Mouse (Mus musculus) CH12.LX (cell line): Measurements from ENCODE around the gene Pdzd2. TPM values are rescaled to one million over a fixed set of nuclear protein-coding genes. Genes with fewer than 3 reads are reported as not detected.

Experiments
- DNase-seq: peaks from one replicate; pipeline ENCODE4 v3.0.0-alpha.2; 2013; ENCODE audit errors: extremely low read depth
- H3K27ac ChIP-seq: 2 replicates; pipeline ENCODE4 v1.5.1; 2012; ENCODE audit warnings: low read depth, mild to moderate bottlenecking, control low read depth, moderate library complexity; ENCODE audit not compliant: insufficient read depth
- H3K27me3 ChIP-seq: replicated peaks from 2 replicates; pipeline ENCODE3; 2012; ENCODE audit warnings: inconsistent platforms
- H3K36me3 ChIP-seq, 2 experiments: replicated peaks in 1 of 2; 2 replicates each; pipeline versions ENCODE3 to v1.6.1; 2012; ENCODE audit warnings: inconsistent platforms in 1 of 2, low read length in 1 of 2, mild to moderate bottlenecking in 1 of 2, mixed read lengths in 1 of 2, moderate library complexity in 1 of 2; ENCODE audit not compliant: control insufficient read depth in 1 of 2, insufficient read depth in 1 of 2
- H3K4me1 ChIP-seq, 2 experiments: 2 replicates each; pipeline ENCODE4 v1.6.1; 2012; ENCODE audit warnings: inconsistent platforms in 1 of 2, moderate library complexity in 1 of 2; ENCODE audit not compliant: insufficient read depth in 2 of 2, control insufficient read depth in 1 of 2
- H3K4me2 ChIP-seq: 2 replicates; pipeline ENCODE4 v1.6.1; 2012; ENCODE audit warnings: low read depth, mild to moderate bottlenecking, control low read depth; ENCODE audit not compliant: poor library complexity, insufficient read depth, severe bottlenecking
- H3K4me3 ChIP-seq, 3 experiments: fragments of 150-350 bp in 1 of 3; sonication (generic) in 1 of 3; replicated peaks in 1 of 3; 2 replicates each; pipeline versions ENCODE3 to v1.5.1; 2011 to 2012; ENCODE audit warnings: low read depth in 2 of 3, low read length in 2 of 3, mild to moderate bottlenecking in 2 of 3, moderate library complexity in 2 of 3, control low read depth in 1 of 3, improper control_type of control experiment in 1 of 3, inconsistent platforms in 1 of 3, mixed read lengths in 1 of 3; ENCODE audit not compliant: poor library complexity in 1 of 3
- H3K79me2 ChIP-seq: replicated peaks from 2 replicates; pipeline ENCODE4 v1.6.1; 2012; ENCODE audit warnings: mild to moderate bottlenecking, moderate library complexity; ENCODE audit not compliant: control insufficient read depth, poor library complexity, insufficient read depth, severe bottlenecking; ENCODE audit errors: extremely low read depth
- H3K9ac ChIP-seq: 2 replicates; pipeline ENCODE4 v1.6.1; 2012; ENCODE audit warnings: low read depth, mild to moderate bottlenecking, control low read depth, moderate library complexity; ENCODE audit not compliant: insufficient read depth
- H3K9me3 ChIP-seq: replicated peaks from 2 replicates; pipeline ENCODE3; 2012; ENCODE audit warnings: low read length, inconsistent platforms, mixed read lengths
- EP300 ChIP-seq: IDR thresholded peaks from 2 replicates; pipeline ENCODE4 v1.6.1; 2011; ENCODE audit warnings: low read length, improper control_type of control experiment
- GABPA ChIP-seq: IDR thresholded peaks from 2 replicates; pipeline ENCODE4 v1.6.1; 2012; ENCODE audit warnings: low read depth, low read length, improper control_type of control experiment, inconsistent platforms; ENCODE audit not compliant: insufficient replicate concordance
- HCFC1 ChIP-seq: IDR thresholded peaks from 2 replicates; pipeline ENCODE4 v1.6.1; 2012; ENCODE audit warnings: low read depth, mild to moderate bottlenecking, inconsistent platforms, low read length, improper control_type of control experiment
- JUND ChIP-seq: conservative IDR thresholded peaks from 2 replicates; pipeline ENCODE4 v1.6.1; 2011; ENCODE audit warnings: low read depth, low read length, improper control_type of control experiment
- KAT2A ChIP-seq: IDR thresholded peaks from 2 replicates; pipeline ENCODE4 v1.6.1; 2012; ENCODE audit warnings: low read length, improper control_type of control experiment, inconsistent platforms; ENCODE audit not compliant: insufficient replicate concordance
- MAX ChIP-seq: IDR thresholded peaks from 2 replicates; pipeline ENCODE4 v1.6.1; 2011; ENCODE audit warnings: low read length, improper control_type of control experiment
- MAZ ChIP-seq: IDR thresholded peaks from 2 replicates; pipeline ENCODE4 v1.6.1; 2012; ENCODE audit warnings: low read depth, mild to moderate bottlenecking, inconsistent platforms, low read length, improper control_type of control experiment, moderate library complexity
- MEF2A ChIP-seq: IDR thresholded peaks from 2 replicates; pipeline ENCODE4 v1.6.1; 2014; ENCODE audit warnings: low read depth, mild to moderate bottlenecking, inconsistent platforms, low read length, improper control_type of control experiment, borderline replicate concordance
- MYC ChIP-seq: IDR thresholded peaks from 2 replicates; pipeline ENCODE4 v1.6.1; 2011; ENCODE audit warnings: low read depth, mild to moderate bottlenecking, improper control_type of control experiment, low read length
- NELFE ChIP-seq: IDR thresholded peaks from 2 replicates; pipeline ENCODE4 v1.6.1; 2011; ENCODE audit warnings: low read depth, low read length, improper control_type of control experiment
- NRF1 ChIP-seq: IDR thresholded peaks from 2 replicates; pipeline ENCODE4 v1.6.1; 2014; ENCODE audit warnings: low read depth, mild to moderate bottlenecking, inconsistent platforms, low read length, improper control_type of control experiment, moderate library complexity
- PAX5 ChIP-seq: IDR thresholded peaks from 2 replicates; pipeline ENCODE4 v1.6.1; 2012; ENCODE audit warnings: low read length, inconsistent platforms, mixed read lengths
- POLR2A ChIP-seq: IDR thresholded peaks from 2 replicates; pipeline ENCODE4 v1.6.1; 2011; ENCODE audit warnings: low read depth, mild to moderate bottlenecking, improper control_type of control experiment, low read length
- RAD21 ChIP-seq: IDR thresholded peaks from 2 replicates; pipeline ENCODE4 v1.6.1; 2011; ENCODE audit warnings: low read depth, mild to moderate bottlenecking, low read length, improper control_type of control experiment, moderate library complexity
- RCOR1 ChIP-seq: conservative IDR thresholded peaks from 2 replicates; pipeline ENCODE4 v1.6.1; 2012; ENCODE audit warnings: low read depth, mild to moderate bottlenecking, inconsistent platforms, low read length, improper control_type of control experiment
- SMC3 ChIP-seq: IDR thresholded peaks from 2 replicates; pipeline ENCODE4 v1.6.1; 2011; ENCODE audit warnings: low read depth, low read length, improper control_type of control experiment
- TBP ChIP-seq: conservative IDR thresholded peaks from 2 replicates; pipeline ENCODE4 v1.6.1; 2011; ENCODE audit warnings: low read depth, low read length, improper control_type of control experiment
- USF1 ChIP-seq: IDR thresholded peaks from 2 replicates; pipeline ENCODE4 v1.6.1; 2014; ENCODE audit warnings: low read depth, mild to moderate bottlenecking, inconsistent platforms, low read length, improper control_type of control experiment
- USF2 ChIP-seq: conservative IDR thresholded peaks from 2 replicates; pipeline ENCODE4 v1.6.1; 2011; ENCODE audit warnings: low read depth, low read length, improper control_type of control experiment
- ZKSCAN1 ChIP-seq: IDR thresholded peaks from 2 replicates; pipeline ENCODE4 v1.6.1; 2012; ENCODE audit warnings: low read depth, inconsistent platforms, low read length, improper control_type of control experiment, borderline replicate concordance
- dilution Hi-C: fragments of 300-500 bp; cut with MboI; formaldehyde crosslinking; loops from 2 replicates; pipeline ENCODE4 v1.14.3; 2020; ENCODE audit warnings: low sequenced_read_pairs; ENCODE audit not compliant: extremely low pct_unique_long_range_greater_than_20kb, extremely low pct_ligation_motif_present
- in situ Hi-C: fragments of 300-500 bp; cut with MboI; formaldehyde crosslinking; loops from 3 replicates; pipeline ENCODE4 v1.14.3; 2019; ENCODE audit warnings: low sequenced_read_pairs, low pct_ligation_motif_present, low pct_unique_long_range_greater_than_20kb, mixed read lengths
- polyA plus RNA-seq: library from polyadenylated mRNA; unstranded; fragments of >175 nt; gene quantifications from 2 replicates; pipeline ENCODE4 v1.2.1, GENCODE M21; 2012; ENCODE audit warnings: low read depth; ENCODE audit not compliant: insufficient read length
- total RNA-seq, 2 experiments: library from RNA; depleted of rRNA; stranded (reverse); fragments of 300-350 nt in 1 of 2; fragments of >200 nt in 1 of 2; gene quantifications; 2 replicates each; pipeline ENCODE4 v1.2.3; 2012 to 2014

Gene Pdzd2
- total and polyA plus RNA-seq, 3 experiments: 0.04 to 0.24 (median 0.17) TPM

- Histone ChIP-seq H3K27me3 (no peaks in the 10 kb centered on the region), H3K36me3 (no peaks in the 10 kb centered on the region), H3K79me2 (no peaks in the 10 kb centered on the region), H3K9ac (no peak overlapping the region), H3K4me3 (no peak overlapping the region), H3K4me2 (no peak overlapping the region), H3K4me1 (no peaks in the 10 kb centered on the region), H3K27ac (no peak overlapping the region), H3K9me3 (no peaks in the 10 kb centered on the region)
- DNase-seq: no peak
- dilution Hi-C loops: no loop called here
- in situ Hi-C loops: no loop called here
- TF ChIP-seq HCFC1 (no peak), NELFE (no peak), TBP (no peak), PAX5 (no peak), NRF1 (no peak), RAD21 (no peak), USF2 (no peak), MAZ (no peak), KAT2A (no peak), SMC3 (no peak)
Observed at GRCm38 (mm10) chr15:12408205-12408604, 331.5 kb downstream of the Pdzd2 start.

- no peaks in the 10 kb centered on the region for H3K4me1 ChIP-seq
- H3K9me3 ChIP-seq: no peaks in the 10 kb centered on the region
- no peaks in the 10 kb centered on the region for H3K79me2 ChIP-seq
- no peak for DNase-seq
- dilution Hi-C loops: no loop called here
- H3K27me3 ChIP-seq: no peaks in the 10 kb centered on the region
- no peak overlapping the region for H3K9ac ChIP-seq
- in situ Hi-C loops: no loop called here
- TF ChIP-seq EP300 (no peak), POLR2A (no peak), MEF2A (no peak), USF1 (no peak), MYC (no peak), MAZ (no peak), MAX (no peak), HCFC1 (no peak), NRF1 (no peak), ZKSCAN1 (no peak), GABPA (no peak), RCOR1 (no peak), NELFE (no peak), SMC3 (no peak), JUND (no peak)
- H3K4me2 ChIP-seq: no peak overlapping the region
- H3K4me3 ChIP-seq: no peak overlapping the region
- no peak overlapping the region for H3K27ac ChIP-seq
- no peaks in the 10 kb centered on the region for H3K36me3 ChIP-seq
Observed at GRCm38 (mm10) chr15:12405592-12405991, 334.1 kb downstream of the Pdzd2 start.
